Mouse (Mus musculus) liver, embryonic 12.5 days (tissue): Measurements from ENCODE around the gene Hnrnpll. TPM values are rescaled to one million over a fixed set of nuclear protein-coding genes. Genes with fewer than 3 reads are reported as not detected.
A peak's percentile ranks its signal among the peaks of the same experiment; 100 is the strongest.

Experiments
- ATAC-seq: fragments of 200-750 bp; cut with Nextera tagmentation; 2 replicates; pipeline ENCODE4 v1.8.0; 2017; ENCODE audit warnings: moderate number of reproducible peaks, mild to moderate bottlenecking, moderate library complexity
- H3K27ac ChIP-seq: fragments of 300-500 bp; sonication (generic); 2 replicates; pipeline ENCODE4 v1.5.1; 2016; ENCODE audit warnings: mild to moderate bottlenecking
- H3K27me3 ChIP-seq: fragments of 300-500 bp; sonication (generic); replicated peaks from 2 replicates; pipeline ENCODE4 v1.6.1; 2016; ENCODE audit warnings: mild to moderate bottlenecking, moderate library complexity
- H3K36me3 ChIP-seq: fragments of 300-500 bp; sonication (generic); 2 replicates; pipeline ENCODE4 v1.6.1; 2016; ENCODE audit warnings: mild to moderate bottlenecking, moderate library complexity
- H3K4me1 ChIP-seq: fragments of 300-500 bp; sonication (generic); 2 replicates; pipeline ENCODE4 v1.6.1; 2016
- H3K4me2 ChIP-seq: fragments of 300-500 bp; sonication (generic); 2 replicates; pipeline ENCODE4 v1.6.1; 2016; ENCODE audit warnings: mild to moderate bottlenecking, moderate library complexity
- H3K4me3 ChIP-seq: fragments of 300-500 bp; sonication (generic); 2 replicates; pipeline ENCODE4 v1.5.1; 2016; ENCODE audit warnings: mild to moderate bottlenecking, moderate library complexity
- H3K9ac ChIP-seq: fragments of 300-500 bp; sonication (generic); 2 replicates; pipeline ENCODE4 v1.6.1; 2016; ENCODE audit warnings: mild to moderate bottlenecking, moderate library complexity
- H3K9me3 ChIP-seq: fragments of 300-500 bp; sonication (generic); replicated peaks from 2 replicates; pipeline ENCODE4 v1.6.1; 2016; ENCODE audit warnings: mild to moderate bottlenecking, moderate library complexity
- WGBS: fragments of 180-500 bp; shearing (Covaris S2); methylation state at CpG from one replicate; pipeline ENCODE4 v1.1.7; 2016; ENCODE audit not compliant: insufficient replicate concordance; 5-methylcytosine and 5-hydroxymethylcytosine counted together
- polyA plus RNA-seq: library from polyadenylated mRNA; unstranded; fragments of >200 nt; fragmentation: Nextera tagmentation; extraction: Ambion mirVana; gene quantifications from 2 replicates; pipeline ENCODE4 v1.2.1, GENCODE M21; 2016

Gene Hnrnpll
- polyA plus RNA-seq, 1 experiment from 2014 or later, result 52.5 TPM

DNA sequence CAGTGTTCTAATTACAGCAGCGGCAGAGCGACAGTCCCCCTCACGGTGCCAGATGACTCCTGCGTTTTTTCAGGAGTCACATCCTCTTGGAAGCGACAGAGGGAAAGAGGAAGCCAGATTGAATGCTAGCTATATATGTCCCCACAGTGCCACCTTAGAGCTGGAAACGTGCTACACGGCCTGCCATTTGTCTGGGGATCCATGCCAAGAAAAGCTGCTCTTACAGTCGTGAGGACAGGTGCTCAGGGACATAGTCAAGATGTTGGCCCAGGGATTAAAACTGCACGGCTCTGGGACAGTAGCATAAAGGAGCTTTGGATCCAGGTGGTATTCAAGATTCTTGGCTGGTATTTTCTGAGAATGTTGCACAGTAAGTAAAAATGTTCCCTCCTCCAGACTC lies 22.3 kb upstream of the Hnrnpll start:
- Histone ChIP-seq H3K9ac (no peak overlapping the region), H3K27ac (no peak overlapping the region), H3K4me2 (no peak overlapping the region), H3K4me1 (no peaks in the 10 kb centered on the region), H3K9me3 (no peaks in the 10 kb centered on the region), H3K36me3 (no peaks in the 10 kb centered on the region), H3K27me3 (no peaks in the 10 kb centered on the region), H3K4me3 (no peak overlapping the region)
- no peak for ATAC-seq
- WGBS, result 67% methylated on average over 9 of the region's 9 CpGs

DNA sequence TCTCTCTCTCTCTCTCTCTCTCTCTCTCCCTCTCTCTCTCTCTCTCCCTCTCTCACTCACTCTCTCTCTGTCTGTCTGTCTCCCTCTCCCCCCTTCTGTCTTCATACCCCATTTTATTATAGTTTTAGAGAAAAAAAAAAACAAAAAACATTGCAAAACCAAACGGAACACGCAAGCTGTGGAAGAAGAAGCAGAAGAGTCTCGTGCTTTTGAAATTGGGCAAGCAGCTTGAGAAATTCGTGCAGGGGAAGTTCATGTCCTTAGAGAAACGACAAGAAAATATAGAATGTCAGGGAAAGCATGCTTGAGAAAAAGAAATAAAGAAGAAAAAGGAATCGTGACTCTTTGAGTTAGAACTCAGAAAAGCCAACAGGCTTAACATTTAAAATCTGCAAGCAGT lies 21.1 kb upstream of the Hnrnpll start:
- no peaks in the 10 kb centered on the region for H3K27me3 ChIP-seq
- no peak for ATAC-seq
- H3K9me3 ChIP-seq, result no peaks in the 10 kb centered on the region
- H3K4me1 ChIP-seq, result no peaks in the 10 kb centered on the region
- no peak overlapping the region for H3K4me2 ChIP-seq
- H3K36me3 ChIP-seq, result no peaks in the 10 kb centered on the region
- H3K27ac ChIP-seq, result no peak overlapping the region
- no peak overlapping the region for H3K9ac ChIP-seq
- no peak overlapping the region for H3K4me3 ChIP-seq
- 53% methylated on average over 6 of the region's 6 CpGs for WGBS

GRCm38 (mm10) chr17:80078726-80079125 lies 16.6 kb upstream of the Hnrnpll start:
- Histone ChIP-seq H3K4me3 (no peak overlapping the region), H3K36me3 (no peaks in the 10 kb centered on the region), H3K9ac (no peak overlapping the region), H3K4me2 (no peak overlapping the region), H3K9me3 (no peaks in the 10 kb centered on the region), H3K27me3 (0 out of 2 replicates have a peak, but pooled peaks cover 4% of the 10 kb centered on the region), H3K27ac (no peak overlapping the region), H3K4me1 (0 out of 2 replicates have a peak, but pooled peaks cover 3% of the 10 kb centered on the region)
- ATAC-seq, result no peak
- 76% methylated on average over 4 of the region's 4 CpGs for WGBS

DNA sequence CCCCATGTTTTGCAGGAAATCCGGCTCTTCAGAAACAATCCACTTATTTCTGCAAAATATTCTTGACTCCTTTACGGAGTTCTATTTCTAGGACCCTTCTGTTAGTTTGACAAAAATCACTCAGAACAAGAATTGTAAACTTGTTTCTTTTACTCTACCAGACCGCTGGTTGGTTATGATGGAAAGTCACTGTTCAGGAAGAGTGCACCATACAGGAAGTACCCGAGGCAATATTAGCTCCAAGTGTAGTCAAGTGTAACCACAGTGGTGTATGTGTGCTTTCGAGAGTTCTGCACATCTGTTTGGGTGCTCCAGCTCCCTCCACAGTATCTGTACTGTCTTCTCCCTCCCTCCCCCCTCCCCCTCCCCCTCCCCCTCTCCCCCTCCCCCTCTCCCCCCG lies 5.1 kb upstream of the Hnrnpll start:
- H3K27me3 ChIP-seq, result no peaks in the 10 kb centered on the region
- H3K4me3 ChIP-seq, result no peak overlapping the region
- no peak for ATAC-seq
- H3K4me1 ChIP-seq, result peaks cover 18% of the 10 kb centered on the region
- no peak overlapping the region for H3K9ac ChIP-seq
- 53% methylated on average over 5 of the region's 6 CpGs for WGBS
- H3K9me3 ChIP-seq, result no peaks in the 10 kb centered on the region
- no peak overlapping the region for H3K27ac ChIP-seq
- H3K4me2 ChIP-seq, result no peak overlapping the region
- no peaks in the 10 kb centered on the region for H3K36me3 ChIP-seq

DNA sequence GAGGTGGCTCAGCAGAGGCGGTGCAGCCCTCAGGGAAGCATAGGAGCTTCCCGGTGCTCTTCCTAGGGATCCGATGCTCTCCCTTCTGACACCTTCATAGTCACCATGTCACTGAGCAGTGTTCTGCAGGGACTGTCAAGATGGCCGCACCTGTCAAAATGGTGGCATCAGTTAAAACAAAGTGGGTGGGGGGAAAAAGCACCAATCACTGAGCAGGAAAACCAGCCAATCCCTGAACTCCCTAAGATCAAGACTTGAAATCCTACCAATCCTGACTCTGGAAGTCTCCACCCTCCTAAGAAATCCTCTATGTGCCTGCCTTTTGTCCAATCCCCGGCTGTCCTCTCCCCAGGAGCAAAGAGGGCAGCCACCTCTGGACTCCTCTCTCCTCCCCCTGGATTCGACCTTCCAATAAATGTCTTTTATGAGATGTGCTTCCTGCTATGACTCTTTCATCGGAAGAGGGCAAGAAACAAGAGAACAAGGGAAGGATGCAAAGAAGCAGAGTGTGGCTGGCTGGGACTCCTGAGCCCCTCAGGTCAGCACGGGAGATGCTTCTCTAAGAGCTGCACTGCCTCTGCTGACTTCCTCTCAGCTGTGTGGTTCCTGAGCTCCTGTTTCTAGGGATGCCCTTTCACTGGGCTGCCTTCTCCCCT lies 1.8 kb upstream of the Hnrnpll start:
- no peak overlapping the region for H3K9ac ChIP-seq
- H3K4me2 ChIP-seq, result peak overlapping the region; percentile 85
- peak overlapping the region; percentile 91; the same call in 1 of the 2 replicates for H3K4me3 ChIP-seq
- no peaks in the 10 kb centered on the region for H3K36me3 ChIP-seq
- H3K4me1 ChIP-seq, result peaks cover 34% of the 10 kb centered on the region
- H3K9me3 ChIP-seq, result no peaks in the 10 kb centered on the region
- WGBS, result 74% methylated on average over 8 of the region's 8 CpGs
- H3K27ac ChIP-seq, result peak overlapping the region; percentile 50
- no peaks in the 10 kb centered on the region for H3K27me3 ChIP-seq
- ATAC-seq, result no peak

DNA sequence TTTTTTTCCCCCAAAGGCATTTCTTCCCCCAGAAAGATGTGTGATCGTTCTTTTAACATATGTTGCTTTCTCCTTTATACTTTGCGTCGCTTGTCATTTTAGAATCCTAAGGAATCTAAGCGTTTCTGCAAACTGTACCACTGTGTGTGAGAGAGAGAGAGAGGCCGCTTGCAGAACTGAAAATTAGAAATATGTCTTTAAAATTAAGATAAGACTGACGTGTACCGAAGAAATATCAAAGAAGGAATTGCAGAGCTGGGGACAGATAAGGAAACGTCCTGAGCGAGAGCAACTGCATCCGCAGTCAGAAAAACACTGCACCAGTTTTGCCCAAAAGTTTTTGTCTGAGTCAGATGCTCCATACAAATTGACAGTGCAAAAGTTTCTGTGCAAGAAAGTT lies 1.3 kb upstream of the Hnrnpll start:
- Histone ChIP-seq H3K9me3 (no peaks in the 10 kb centered on the region), H3K4me3 (peak overlapping the region; percentile 91), H3K27me3 (no peaks in the 10 kb centered on the region), H3K27ac (peak overlapping the region; percentile 98), H3K9ac (peak overlapping the region; percentile 74; the same call in 1 of the 2 replicates), H3K36me3 (peaks cover 1% of the 10 kb centered on the region; the same call in 1 of the 2 replicates), H3K4me2 (peak overlapping the region; percentile 85), H3K4me1 (peaks cover 37% of the 10 kb centered on the region)
- 34% methylated on average over 10 of the region's 10 CpGs for WGBS
- ATAC-seq, result no peak

GRCm38 (mm10) chr17:80062620-80063010 lies 481 bp upstream of the Hnrnpll start:
- H3K9me3 ChIP-seq, result no peaks in the 10 kb centered on the region
- H3K36me3 ChIP-seq, result peaks cover 9% of the 10 kb centered on the region; the same call in 1 of the 2 replicates
- H3K4me1 ChIP-seq, result peaks cover 45% of the 10 kb centered on the region
- H3K9ac ChIP-seq, result peak overlapping the region; percentile 74
- ATAC-seq, result peak; percentile 41
- peak overlapping the region; percentile 85 for H3K4me2 ChIP-seq
- peak overlapping the region; percentile 98 for H3K27ac ChIP-seq
- peak overlapping the region; percentile 91 for H3K4me3 ChIP-seq
- no peaks in the 10 kb centered on the region for H3K27me3 ChIP-seq
- WGBS, result 3% methylated on average over 15 of the region's 15 CpGs

DNA sequence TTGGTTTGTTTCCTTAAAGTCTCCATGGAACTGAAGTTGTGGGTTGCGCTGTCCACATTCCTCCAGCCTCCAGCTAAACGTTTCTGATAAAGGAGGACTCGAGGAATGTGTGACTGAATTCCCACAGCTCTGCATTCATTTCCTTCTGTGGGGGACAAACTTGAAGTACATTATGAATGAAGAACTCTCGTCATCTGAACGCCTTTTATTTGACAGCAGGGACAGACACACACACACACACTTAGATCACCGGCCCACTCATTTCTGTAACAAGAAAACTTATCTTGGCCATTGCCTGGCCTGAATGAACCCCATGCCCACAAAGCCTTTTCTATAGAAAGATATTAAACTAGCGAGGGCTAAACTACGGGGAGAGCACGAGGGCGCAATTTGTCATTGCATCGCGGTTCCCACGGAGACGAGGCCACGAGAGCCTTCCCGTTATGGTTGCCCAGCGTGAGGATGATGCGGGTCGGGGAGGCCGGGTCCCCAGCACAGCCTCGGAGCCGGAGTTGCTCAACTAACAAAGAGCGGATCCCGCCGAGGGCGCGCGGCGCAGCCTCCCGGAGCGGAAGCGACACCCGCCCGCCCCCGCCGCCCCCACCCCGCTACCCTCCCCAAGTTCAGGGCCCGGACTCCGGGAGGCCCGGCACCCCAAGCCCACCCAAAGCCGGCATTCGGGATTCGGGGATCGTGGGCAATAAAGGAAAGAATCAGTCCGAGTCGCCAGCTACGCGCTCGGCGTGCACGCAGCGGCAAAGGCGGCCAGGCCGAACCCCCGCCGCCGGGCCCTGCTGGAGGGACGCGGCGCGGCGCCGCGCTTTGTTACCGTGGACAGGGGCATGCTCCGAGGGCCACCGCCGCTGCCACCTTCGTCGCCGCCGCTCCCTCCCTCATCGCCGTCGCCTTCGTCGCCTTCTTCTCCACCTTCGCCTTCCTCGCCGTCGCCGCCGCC lies 1.0 kb downstream of the Hnrnpll start:
- Histone ChIP-seq H3K4me2 (peak overlapping the region; percentile 85), H3K4me1 (peaks cover 55% of the 10 kb centered on the region), H3K27me3 (no peaks in the 10 kb centered on the region), H3K4me3 (peak overlapping the region; percentile 91), H3K36me3 (peaks cover 12% of the 10 kb centered on the region; the same call in 1 of the 2 replicates), H3K27ac (peak overlapping the region; percentile 98), H3K9ac (peak overlapping the region; percentile 96), H3K9me3 (no peaks in the 10 kb centered on the region)
- WGBS, result under 1% methylated on average over 71 of the region's 83 CpGs
- no peak for ATAC-seq

GRCm38 (mm10) chr17:80060151-80060550 lies 2.0 kb downstream of the Hnrnpll start:
- no peaks in the 10 kb centered on the region for H3K9me3 ChIP-seq
- H3K4me3 ChIP-seq, result peak overlapping the region; percentile 91
- H3K36me3 ChIP-seq, result peaks cover 12% of the 10 kb centered on the region; the same call in 1 of the 2 replicates
- ATAC-seq, result no peak
- peak overlapping the region; percentile 85 for H3K4me2 ChIP-seq
- H3K4me1 ChIP-seq, result peaks cover 55% of the 10 kb centered on the region
- 32% methylated on average over 5 of the region's 5 CpGs for WGBS
- H3K27ac ChIP-seq, result no peak overlapping the region
- H3K27me3 ChIP-seq, result no peaks in the 10 kb centered on the region
- H3K9ac ChIP-seq, result peak overlapping the region; percentile 96

DNA sequence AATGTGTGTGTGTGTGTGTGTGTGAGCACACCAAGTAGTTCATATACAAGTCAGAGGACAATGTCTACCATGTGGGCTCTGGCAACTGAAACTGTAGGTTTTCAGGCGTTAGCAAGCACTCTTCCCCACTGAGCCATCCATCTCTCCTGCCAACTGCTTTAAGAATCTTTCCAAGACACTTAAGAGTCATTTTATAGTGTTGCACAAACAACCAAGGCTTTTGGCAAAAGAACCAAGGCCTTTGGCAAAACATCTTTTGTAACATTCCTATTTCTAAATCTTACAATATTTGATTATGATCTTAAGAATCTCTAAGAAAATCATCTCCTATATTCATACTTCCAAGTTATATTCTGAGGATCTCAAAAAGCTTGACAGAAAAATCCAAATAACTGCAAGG lies 2.4 kb downstream of the Hnrnpll start:
- no peak overlapping the region for H3K27ac ChIP-seq
- no peaks in the 10 kb centered on the region for H3K9me3 ChIP-seq
- peak overlapping the region; percentile 96 for H3K9ac ChIP-seq
- H3K4me3 ChIP-seq, result peak overlapping the region; percentile 91
- 26% methylated on average over 1 of the region's 1 CpGs for WGBS
- H3K36me3 ChIP-seq, result peaks cover 12% of the 10 kb centered on the region
- no peaks in the 10 kb centered on the region for H3K27me3 ChIP-seq
- peaks cover 55% of the 10 kb centered on the region for H3K4me1 ChIP-seq
- peak overlapping the region; percentile 85 for H3K4me2 ChIP-seq
- no peak for ATAC-seq

DNA sequence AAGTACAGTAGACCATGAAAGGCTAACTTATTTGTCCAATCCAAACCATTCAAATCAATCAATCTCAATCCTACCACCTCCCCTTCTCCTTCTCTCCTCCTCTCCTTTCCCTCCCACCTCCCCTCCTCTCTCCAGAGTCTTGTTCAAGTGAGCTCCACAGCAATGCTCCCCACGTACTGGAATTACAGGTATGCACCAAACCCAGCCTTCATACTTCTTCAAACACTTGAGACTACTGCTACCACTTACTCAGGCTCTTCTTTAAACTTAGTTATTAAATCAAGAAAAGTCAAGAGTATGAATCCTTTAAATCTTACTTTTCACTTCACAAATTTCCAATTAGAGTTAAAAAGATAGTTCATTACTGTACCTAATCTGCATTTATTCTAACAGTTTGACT lies 3.6 kb downstream of the Hnrnpll start:
- H3K27me3 ChIP-seq, result no peaks in the 10 kb centered on the region
- 0 out of 2 replicates have a peak overlapping the region, but pooled peaks have one; percentile 14 for H3K4me2 ChIP-seq
- ATAC-seq, result no peak
- H3K36me3 ChIP-seq, result peaks cover 21% of the 10 kb centered on the region
- 71% methylated on average over 1 of the region's 1 CpGs for WGBS
- peaks cover 47% of the 10 kb centered on the region for H3K4me1 ChIP-seq
- no peak overlapping the region for H3K4me3 ChIP-seq
- H3K9me3 ChIP-seq, result no peaks in the 10 kb centered on the region
- H3K27ac ChIP-seq, result no peak overlapping the region
- H3K9ac ChIP-seq, result no peak overlapping the region
